Mouse (Mus musculus) left cerebral cortex, adult 2 months (tissue): Measurements from ENCODE around the gene Slc30a9. TPM values are rescaled to one million over a fixed set of nuclear protein-coding genes. Genes with fewer than 3 reads are reported as not detected.

Experiments used
- DNase-seq, 2 experiments: peaks; one replicate each; pipeline ENCODE4 v3.0.0; 2021 to 2022; ENCODE audit warnings: low spot score in 2 of 2, mixed read lengths in 1 of 2; ENCODE audit errors: extremely low spot score in 1 of 2
- H3K27ac ChIP-seq: fragments of 200-600 bp; 2 replicates; pipeline ENCODE4 v1.8.1; 2022
- H3K4me3 ChIP-seq: fragments of 200-600 bp; 2 replicates; pipeline ENCODE4 v1.8.1; 2022
- CTCF ChIP-seq: fragments of 200-600 bp; IDR thresholded peaks from 2 replicates; pipeline ENCODE4 v1.8.1; 2022; ENCODE audit warnings: antibody characterized with exemption, mild to moderate bottlenecking, moderate library complexity
- intact Hi-C: fragments of 180-260 bp; cut with DNase I; formaldehyde crosslinking; loops from one replicate; pipeline ENCODE4 v1.15.1; 2025
- total RNA-seq, 2 experiments: library from RNA; stranded (reverse); gene quantifications; 2 replicates each; pipeline ENCODE4 v1.2.3; 2021

The Slc30a9 gene
- total RNA-seq, 2 experiments from 2014 or later, result 168 to 178 TPM

GRCm38 (mm10) chr5:67296171-67296570, 10.6 kb upstream of the Slc30a9 start:
- Histone ChIP-seq H3K27ac (no peak overlapping the region), H3K4me3 (no peak overlapping the region)
- DNase-seq, result no peak
- no peak for TF ChIP-seq CTCF
- intact Hi-C loops, result no loop called here

- intact Hi-C loops, result no loop called here
- no peak for TF ChIP-seq CTCF
Observed at GRCm38 (mm10) chr5:67297026-67297813, 9.5 kb upstream of the Slc30a9 start.

GRCm38 (mm10) chr5:67299847-67300412, 6.8 kb upstream of the Slc30a9 start:
- no peak for TF ChIP-seq CTCF
- intact Hi-C loops, result no loop called here
- H3K27ac ChIP-seq, result no peak overlapping the region

More at GRCm38 (mm10) chr5:67297026-67297813, 9.5 kb upstream of the Slc30a9 start:
- no peak for DNase-seq
- H3K4me3 ChIP-seq, result no peak overlapping the region
- no peak overlapping the region for H3K27ac ChIP-seq

GRCm38 (mm10) chr5:67300926-67301597, 5.7 kb upstream of the Slc30a9 start:
- intact Hi-C loops, result no loop called here
- no peak for DNase-seq
- TF ChIP-seq CTCF, result no peak
- Histone ChIP-seq H3K4me3 (no peak overlapping the region), H3K27ac (no peak overlapping the region)

More at GRCm38 (mm10) chr5:67299847-67300412, 6.8 kb upstream of the Slc30a9 start:
- DNase-seq, result no peak
- H3K4me3 ChIP-seq, result no peak overlapping the region

- no peak overlapping the region for H3K4me3 ChIP-seq
- no peak overlapping the region for H3K27ac ChIP-seq
- TF ChIP-seq CTCF, result no peak
- no peak for DNase-seq
- intact Hi-C loops, result no loop called here
Observed at GRCm38 (mm10) chr5:67301722-67302331, 4.9 kb upstream of the Slc30a9 start.

- Histone ChIP-seq H3K27ac (no peak overlapping the region), H3K4me3 (no peak overlapping the region)
- no peak for TF ChIP-seq CTCF
- no peak for DNase-seq
- intact Hi-C loops, result no loop called here
Observed at GRCm38 (mm10) chr5:67303816-67304215, 2.9 kb upstream of the Slc30a9 start.

- Histone ChIP-seq H3K27ac (no peak overlapping the region), H3K4me3 (peak overlapping the region; percentile 75)
- intact Hi-C loops, result loop anchor here (2.0 to 5.0 kb wide), 2 partner anchors 47 to 115 kb away; partner anchors contain the start of gene Tmem33
- no peak for TF ChIP-seq CTCF
- DNase-seq, result no peak
Observed at GRCm38 (mm10) chr5:67307659-67308222, 986 bp downstream of the Slc30a9 start.

GRCm38 (mm10) chr5:67311811-67312521, 5.2 kb downstream of the Slc30a9 start:
- intact Hi-C loops, result no loop called here
- Histone ChIP-seq H3K27ac (no peak overlapping the region), H3K4me3 (no peak overlapping the region)
- no peak; the same call in none of the 2 replicates for TF ChIP-seq CTCF
- DNase-seq, result no peak

- no peak for DNase-seq
Observed at GRCm38 (mm10) chr5:67312522-67312851, 5.7 kb downstream of the Slc30a9 start.

GRCm38 (mm10) chr5:67321656-67322268, 15.0 kb downstream of the Slc30a9 start:
- intact Hi-C loops, result no loop called here
- no peak for TF ChIP-seq CTCF
- no peak for DNase-seq
- Histone ChIP-seq H3K27ac (no peak overlapping the region), H3K4me3 (no peak overlapping the region)

More at GRCm38 (mm10) chr5:67312522-67312851, 5.7 kb downstream of the Slc30a9 start:
- TF ChIP-seq CTCF, result no peak
- intact Hi-C loops, result no loop called here
- Histone ChIP-seq H3K4me3 (no peak overlapping the region), H3K27ac (no peak overlapping the region)

- no peak for TF ChIP-seq CTCF
- intact Hi-C loops, result no loop called here
- Histone ChIP-seq H3K4me3 (no peak overlapping the region), H3K27ac (no peak overlapping the region)
- DNase-seq, result no peak
Observed at GRCm38 (mm10) chr5:67324032-67324431, 17.3 kb downstream of the Slc30a9 start.
